Mouse (Mus musculus) CD4-positive, CD25-positive, alpha-beta regulatory T cell, adult 4 months (primary cell): ENCODE measurements at regions not wholly inside any gene's neighbourhood (a gene's known extent, or its start where the extent isn't known, plus 50 kb on each side); places are given as distances from the start of the nearest gene placed in this dataset.

ENCODE experiments used
- ATAC-seq: one replicate; pipeline ENCODE4 v1.8.0; 2017

DNA sequence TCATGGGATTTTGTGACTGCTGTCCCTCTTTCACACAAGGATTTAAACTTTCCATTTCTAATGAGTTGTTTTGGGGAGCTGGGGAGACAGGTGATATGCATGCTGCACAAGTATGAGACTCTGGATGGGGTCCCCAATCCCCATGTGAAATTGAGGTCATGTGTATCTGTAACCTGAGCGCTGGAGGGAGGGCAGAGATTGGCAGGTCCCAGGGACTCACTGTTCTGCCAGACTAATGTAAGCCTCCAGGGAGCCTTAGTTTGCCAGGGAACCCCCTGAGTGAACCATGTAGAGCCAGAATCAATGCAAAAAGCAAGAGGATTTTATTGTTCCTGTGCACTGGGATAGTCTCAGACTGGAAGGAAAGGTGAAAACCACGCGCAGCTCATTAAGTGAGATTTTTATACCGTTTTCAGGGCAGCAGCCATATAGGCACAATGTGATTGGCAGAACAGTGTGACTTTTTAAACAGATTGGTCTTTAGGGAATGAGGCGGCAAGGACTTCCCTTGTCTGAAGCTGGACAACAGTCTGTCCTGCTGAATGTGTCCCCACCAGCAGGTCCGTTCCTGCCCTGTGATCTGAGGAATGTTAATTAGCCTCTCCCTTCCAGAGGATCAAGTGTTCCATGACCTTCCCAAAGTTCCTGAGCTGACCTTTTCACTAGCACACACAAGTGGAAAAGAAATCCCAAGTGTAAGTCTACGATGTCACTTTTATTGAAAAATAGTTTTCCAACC is 59.9 kb upstream of the Oxgr1 start:
- ATAC-seq, result no peak

DNA sequence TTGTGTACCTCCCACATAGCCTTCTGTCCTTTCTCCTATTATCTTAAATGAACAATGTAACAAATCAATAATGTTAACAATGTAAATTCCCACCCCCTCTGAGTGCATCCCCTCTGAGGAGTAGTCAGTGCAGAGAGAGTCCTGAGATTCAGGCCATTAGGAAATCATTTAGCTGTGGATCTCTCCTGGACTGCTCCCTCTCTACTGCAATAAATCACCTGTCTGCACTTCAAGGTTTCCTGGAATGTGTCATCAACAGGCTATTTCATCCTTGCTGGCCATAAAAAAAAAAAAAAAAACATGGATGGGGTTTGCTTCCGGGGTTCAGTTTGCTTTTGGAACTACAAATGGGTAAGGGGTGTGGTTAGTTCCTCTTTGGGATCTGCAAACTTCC is 60.5 kb upstream of the Oxgr1 start:
- no peak for ATAC-seq

DNA sequence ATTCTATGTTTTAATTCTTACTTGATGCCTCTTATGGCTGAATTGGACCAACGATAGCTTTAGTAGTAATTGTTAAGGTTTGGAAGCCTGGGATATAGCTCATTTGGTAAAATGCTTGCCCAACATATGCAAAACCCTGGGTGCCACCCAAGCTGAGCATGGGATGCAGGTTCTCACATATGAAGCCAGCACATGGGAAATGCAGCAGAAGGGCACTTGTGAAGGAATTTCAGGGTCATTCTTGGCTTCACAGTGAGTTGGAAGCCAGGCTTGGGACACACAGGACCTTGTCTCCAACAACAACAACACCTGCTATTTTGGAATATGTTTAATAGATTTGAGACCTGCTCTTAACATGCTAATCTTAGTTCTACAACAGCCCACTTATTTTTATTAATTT is 67.6 kb upstream of the Oxgr1 start:
- no peak for ATAC-seq

DNA sequence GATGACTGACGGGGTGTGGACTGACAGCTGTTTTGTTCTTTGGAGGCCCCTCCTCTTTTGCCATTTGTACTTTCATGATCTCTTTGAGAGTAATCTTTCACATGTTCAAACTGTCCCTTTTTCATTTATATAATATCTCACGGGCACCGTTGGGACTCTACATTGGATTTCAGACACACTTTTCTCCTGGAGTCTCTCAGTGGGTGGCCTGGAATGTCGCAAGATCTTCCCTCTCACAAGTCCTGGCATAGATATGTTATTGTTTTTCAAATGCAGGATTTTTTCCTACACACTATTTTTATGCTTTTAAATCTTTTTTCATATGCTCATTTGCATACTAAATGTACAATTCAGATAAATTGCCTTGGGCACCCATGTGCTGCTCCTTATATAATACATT is 71.1 kb upstream of the Oxgr1 start:
- ATAC-seq, result no peak

DNA sequence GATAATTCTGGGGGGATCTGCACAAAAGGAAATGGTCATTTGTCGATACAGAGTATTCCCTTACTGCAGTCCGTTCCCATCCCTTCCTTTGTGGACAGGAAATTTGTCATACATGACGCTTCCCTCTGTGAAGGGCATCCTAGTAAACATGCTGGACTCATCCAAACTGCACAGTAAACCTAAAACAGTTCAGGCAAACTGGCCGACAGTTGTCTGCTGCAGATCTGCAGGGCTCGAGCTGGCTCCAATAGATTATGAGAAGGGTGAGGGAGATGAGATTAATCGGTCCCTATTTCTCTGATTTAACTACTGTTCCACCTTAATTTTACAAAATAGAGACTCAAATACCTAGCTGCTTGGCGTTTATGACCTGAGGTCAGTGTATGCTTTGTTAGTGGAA is 76.3 kb upstream of the Oxgr1 start:
- ATAC-seq, result no peak

DNA sequence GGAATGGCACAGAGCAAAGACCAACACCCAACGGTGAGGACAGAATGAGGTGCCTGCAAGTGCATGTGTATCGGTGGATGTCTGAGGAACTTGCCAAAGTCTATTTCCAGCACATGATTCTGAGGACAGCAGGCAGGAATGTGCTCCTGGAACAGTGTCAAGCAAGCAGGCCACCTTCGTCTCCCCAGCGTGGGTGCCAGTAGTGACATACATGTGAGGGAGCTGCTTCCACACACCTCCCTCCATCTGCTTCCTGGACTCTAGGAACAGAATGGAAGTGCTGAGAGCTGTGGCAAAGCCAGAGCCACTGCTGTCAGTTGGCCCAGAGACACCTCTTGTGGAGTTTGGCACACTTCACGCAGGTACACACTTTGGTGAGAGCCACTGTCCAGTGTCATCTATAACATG is 76.9 kb upstream of the Oxgr1 start:
- ATAC-seq, result no peak

DNA sequence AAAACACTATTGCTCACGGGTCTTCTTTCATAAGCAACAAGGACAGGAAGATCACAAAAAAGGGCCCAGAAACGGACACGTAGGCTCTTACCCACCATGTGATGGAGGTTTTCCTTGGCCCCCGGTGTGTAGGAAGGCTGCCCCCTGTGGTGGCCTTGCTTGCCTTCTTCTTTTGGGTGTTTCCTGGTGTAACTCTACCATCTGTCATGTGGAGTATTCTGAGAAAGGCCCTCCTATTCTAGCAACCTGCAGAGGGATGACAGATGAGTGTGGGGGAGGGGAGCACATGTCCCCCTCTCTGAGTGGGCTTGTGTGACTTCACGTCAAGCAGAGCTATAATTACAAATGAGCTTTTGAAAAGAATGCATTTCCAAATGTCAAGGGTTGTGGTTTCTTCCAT is 77.3 kb upstream of the Oxgr1 start:
- ATAC-seq, result no peak

DNA sequence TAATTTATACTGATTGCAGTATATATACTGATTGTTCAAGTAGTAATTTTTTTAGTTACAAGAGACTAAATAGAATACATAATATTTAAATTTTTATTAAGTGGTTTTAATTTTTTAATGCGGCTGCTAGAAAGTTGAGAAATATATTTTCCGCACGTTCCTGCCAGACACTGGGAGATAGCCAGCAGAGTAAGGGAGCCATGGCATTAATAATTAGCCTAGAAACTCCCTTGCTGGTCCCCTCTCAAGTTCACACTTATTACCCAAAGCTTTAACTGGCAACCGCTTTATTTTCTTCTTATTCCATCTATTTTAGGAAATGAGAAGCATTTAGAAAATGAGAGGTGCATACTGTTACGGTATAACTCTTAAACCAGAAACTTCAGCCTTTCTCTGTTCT is 78.0 kb upstream of the Oxgr1 start:
- no peak for ATAC-seq

DNA sequence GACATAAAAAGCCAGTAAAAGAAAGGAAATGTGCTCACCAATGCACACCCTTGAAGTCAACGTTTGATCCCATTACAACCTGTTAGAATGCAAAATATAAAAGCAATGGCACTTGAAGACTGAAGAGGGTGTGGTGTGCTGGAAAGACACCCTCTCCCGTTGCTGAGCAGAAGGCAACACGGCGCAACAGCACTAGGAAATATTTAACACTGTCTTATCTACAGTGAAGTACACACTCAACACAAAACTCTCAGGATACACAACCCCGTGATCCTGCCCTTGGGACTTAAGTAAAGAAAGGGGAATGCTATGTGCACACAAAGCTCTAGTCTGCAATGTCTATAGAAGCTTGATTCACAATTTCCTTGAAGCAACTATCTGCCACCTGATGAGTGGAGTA is 83.1 kb upstream of the Oxgr1 start:
- no peak for ATAC-seq

DNA sequence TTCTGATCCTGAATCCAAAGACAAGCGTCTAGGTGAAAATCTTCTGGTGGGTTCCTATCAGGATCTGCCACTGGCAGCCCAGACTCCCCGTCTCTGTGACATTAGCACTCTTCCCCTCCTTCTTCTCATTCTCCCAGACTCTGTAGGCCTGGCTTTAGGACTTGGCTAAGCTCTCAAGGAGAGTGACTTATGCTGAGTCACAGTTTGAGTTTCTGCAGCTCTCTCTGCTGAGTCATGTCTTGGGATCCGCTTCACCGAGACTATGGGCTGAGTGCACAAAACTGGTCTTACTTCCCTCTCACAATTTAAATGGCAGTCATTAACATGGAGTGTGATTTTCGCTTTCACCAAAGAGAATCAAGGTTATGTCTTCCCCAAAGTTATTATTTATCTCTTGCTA is 85.2 kb upstream of the Oxgr1 start:
- no peak for ATAC-seq

DNA sequence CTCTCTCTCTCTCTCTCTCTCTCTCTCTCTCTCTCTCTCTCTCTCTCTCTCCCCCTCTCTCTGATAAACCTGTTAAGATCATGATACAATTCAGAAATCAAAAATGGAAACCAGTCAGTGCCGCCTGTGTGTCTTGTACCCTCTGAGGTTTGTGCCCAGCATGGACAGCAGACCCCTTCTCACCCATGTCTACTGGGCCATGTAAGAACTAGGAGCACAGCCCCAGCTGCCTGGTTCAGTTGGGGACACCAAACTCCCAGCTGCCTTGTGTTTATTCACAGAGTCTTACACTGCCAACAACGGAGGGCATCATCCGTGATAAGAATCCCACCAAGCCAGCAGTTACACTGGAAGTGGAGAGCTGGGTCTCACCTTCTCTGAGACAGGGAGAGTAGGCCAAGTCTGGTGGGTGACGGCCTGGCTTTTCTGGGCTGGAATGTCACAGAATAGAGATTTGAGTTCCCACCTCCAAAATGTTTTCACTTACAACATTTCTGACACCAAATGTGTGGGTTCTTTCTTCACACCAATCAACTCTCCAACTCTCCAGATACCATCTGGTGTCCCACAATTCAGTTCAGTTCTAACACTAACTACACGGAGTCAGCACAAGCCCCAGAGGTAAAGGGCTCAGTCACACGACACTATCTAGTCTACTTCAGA is 92.2 kb upstream of the Oxgr1 start:
- no peak for ATAC-seq

DNA sequence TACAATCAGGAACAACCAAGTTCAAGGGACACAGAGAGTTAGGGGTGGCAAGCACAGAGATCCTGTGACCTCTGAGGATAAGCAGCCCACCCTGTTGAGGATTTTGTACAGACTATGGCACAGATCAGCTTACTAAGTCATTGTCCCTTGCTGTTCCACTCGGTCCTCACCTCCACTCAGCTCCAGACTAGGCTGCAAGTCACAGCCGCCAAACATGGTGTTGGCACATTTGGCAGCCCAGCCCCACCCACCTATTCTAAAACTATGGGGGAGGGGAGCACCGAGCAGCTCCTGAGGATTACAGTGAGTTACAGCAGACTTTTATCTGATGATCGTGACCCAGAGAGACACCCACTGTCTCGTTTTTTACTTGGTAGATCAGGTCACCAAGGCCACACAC is 93.0 kb upstream of the Oxgr1 start:
- ATAC-seq, result no peak

DNA sequence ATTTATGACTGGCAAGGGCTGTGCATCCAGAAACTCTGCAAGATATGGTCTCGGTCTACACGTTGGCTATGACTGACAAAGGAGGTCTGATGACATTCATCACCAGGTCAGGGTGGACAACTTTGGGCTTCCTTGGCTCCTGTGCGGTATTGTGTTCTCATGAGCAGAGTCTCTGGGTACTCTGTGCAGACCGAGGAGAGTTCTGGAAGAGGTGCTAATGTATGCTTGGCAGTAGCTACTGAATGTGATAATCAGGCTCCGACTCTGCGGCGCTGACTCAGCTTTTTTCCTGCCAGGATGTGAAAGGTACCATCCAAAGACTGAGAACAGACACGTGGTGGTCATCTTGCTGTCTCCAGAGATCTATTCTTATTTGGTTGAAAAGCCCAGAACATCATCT is 94.5 kb upstream of the Oxgr1 start:
- no peak for ATAC-seq

DNA sequence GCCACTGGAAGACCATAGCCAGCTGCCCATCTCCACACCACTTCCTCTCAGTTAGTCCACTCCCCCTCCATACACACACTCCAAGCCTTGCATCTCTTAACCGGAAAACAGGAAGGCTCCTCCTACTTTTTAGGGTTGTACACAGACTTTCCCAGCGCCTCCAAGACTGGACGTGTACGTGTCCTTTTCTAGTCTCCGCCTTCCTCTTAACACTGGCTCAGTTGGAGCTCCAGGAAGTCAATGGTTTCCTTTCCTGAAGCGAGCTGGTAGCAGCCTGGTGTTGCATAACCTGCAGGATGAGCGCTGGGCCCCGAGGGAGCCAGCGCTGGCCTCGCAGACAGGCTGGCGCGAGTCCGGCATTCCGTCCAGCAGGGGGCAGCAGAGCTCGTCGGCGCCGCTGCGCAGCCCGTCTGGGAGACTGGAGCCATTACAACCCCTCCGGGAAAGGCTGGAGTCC is 95.5 kb upstream of the Oxgr1 start:
- ATAC-seq, result peak; percentile 82

DNA sequence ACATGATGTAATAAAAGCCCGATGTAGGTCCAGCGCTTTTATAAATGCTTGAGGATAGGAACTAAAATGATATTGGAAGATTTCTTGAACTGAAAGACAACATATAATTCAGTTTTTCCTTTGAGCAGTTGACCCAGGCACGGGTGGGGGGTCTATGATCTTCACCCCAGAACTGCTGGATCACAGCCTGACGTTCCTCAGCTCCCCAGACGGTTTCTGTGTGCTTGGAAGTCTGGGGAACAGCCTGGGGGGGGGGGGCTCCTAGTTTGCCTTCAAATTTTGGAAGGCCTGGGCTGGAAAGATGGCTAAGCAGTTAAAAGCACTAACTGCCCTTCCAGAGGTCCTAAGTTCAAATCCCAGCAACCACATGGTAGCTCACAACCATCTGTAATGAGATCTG is 96.3 kb upstream of the Oxgr1 start:
- ATAC-seq, result no peak

DNA sequence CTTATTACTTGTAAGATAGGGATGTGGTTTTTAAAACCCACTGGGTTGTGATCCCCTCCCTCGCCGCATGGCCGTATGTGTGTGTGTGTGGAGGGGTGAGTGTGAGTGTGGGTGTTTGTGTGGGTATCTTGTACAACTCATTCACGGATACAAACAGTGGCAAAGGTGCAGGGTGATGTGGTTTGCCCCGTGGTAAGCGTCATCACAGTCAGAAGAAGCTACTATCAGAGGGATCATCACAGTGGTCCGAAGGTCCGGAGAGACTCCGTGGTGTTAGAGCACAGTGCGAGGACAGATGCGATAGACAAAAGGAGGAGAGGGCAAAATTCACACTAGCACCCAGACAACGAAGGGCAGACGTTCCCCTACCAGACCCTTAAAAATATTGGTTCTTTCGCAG is 97.0 kb upstream of the Oxgr1 start:
- no peak for ATAC-seq

DNA sequence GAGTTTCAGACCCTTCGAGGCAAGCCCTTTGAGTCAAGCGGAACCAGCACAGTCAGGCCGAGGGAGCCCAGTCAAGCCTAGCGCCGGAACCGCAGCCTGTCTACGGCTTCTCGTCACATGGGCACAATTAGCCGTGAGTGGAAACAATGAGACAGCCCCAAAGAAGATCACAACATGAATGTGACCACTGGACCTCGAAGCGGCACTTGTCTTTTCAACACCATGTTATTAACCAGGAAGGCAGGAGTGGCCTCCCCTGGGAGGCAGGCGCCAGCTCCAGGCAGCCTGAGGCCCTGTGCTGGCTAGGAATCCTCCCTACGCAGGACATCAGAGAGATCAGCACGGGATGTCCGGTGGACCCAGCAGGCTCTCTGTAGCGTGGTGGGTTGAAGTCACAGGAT is 97.4 kb upstream of the Oxgr1 start:
- no peak for ATAC-seq

DNA sequence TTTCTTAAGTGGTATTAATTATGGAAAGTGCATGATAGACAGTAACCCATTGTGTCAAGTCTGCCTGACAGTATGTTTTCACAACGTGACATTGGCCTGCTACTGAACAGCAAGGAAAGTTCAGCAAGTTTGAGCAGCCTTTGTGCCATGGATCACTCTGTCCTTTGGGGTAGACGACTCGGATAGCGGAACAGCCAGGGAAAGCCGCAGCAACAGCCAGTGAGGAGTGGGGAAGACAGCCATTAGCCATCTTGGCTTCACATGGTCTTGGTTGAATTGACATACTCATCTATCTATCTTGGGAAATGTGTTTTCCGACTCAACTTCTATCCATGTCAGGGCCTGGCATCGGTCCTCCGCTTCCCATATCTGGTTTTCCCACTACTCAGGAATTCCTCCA is 98.0 kb upstream of the Oxgr1 start:
- ATAC-seq, result no peak

DNA sequence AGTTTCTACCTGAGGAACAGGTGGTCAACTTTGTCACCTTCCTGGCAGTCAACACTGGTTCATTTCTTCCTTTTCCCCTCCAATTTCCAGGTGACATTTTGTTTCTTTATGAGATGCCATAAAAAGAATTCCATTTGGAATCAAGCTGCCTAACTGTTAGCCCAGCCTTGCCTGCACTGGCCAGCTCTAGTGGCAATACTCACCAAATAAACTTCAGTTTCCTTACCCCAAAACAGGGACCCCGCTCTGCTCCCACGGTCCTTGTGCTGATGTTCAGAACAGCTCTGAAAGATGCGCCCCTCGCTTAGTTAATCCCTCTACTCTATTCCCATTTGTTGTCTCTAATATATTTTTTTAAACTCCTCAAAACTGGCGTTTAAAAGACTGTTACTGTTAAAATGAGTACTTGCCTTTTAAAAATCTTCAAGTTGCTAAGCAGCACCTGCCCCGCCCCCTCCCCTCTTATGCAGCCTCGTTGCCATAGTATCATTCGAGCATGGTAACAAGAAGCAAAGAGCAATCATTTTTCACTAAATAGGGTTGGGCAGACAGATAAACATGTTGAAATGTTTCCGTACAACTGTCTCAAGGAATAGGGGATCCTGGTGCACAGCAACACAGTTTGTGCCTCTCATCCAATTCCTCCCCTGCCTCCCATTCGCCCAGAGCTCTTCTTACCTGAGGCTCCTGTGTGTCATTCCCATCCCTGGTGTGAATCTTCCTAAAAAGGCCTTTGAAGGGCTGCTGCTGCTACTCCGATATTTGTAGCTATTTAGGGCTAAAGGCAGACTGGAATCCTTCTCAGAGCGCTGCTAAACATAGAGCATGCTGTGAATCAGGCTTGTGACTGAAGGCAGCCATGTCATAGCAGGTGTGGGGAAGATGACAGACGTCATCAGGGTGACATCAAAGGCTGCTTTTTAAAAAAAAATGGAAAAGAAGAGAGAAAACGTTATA is 98.8 kb upstream of the Oxgr1 start:
- no peak for ATAC-seq

DNA sequence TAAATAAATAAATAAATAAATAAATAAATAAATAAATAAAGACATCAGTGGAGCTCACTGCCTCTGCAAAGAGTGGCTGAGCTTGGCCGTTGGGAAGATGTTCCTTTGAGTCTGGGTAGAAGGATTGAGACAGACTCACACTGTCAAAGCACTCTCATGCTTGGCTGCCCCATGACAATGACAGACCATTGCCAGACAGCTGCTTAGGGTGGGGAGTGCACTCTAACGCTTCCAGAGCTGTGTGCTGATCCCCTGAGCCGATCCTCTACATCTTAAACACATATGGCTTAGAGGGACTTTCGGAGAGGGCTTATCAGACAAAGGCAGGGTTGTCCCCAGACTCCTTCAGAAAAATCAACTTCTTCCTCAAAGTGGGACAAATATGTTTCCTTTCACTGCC is 100.0 kb upstream of the Oxgr1 start:
- ATAC-seq, result no peak

DNA sequence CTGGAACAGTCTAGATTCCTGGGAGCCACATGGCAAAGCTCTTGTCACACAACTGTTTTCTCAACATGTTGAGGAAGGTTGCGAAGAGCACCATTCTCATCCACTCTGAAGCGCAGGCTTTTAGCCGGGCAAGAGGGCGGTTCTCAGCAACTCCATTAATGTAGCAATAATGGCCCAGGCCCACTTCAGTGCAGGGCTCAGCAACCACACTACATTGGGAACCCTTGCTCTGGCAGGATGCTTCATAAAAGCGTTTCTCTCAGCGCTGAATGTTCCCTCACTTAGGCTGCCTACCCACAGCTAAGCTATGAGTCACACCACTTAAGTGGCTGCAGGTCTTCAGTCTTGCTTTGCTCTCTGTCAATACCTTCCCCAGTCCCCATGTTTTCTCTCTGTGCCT is 102.2 kb upstream of the Oxgr1 start:
- ATAC-seq, result no peak

DNA sequence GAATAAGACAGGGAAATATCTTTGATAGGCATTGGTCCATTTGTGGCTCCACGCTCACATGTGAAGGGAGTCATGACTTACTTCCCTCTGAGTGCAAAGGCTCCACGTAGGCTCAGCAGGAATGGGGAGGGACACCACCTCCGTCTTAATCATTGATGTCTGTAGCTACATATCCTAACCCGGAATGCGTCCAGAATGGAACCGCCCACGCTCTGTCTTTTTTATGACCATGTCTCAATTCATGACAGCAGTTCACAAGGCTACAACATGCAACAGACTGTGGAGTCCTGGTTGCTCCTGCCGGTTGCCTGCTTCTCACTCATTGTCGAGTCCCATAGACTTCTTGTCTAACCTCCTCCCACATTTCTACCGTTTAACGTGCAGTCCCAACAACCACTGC is 104.1 kb upstream of the Oxgr1 start:
- no peak for ATAC-seq

DNA sequence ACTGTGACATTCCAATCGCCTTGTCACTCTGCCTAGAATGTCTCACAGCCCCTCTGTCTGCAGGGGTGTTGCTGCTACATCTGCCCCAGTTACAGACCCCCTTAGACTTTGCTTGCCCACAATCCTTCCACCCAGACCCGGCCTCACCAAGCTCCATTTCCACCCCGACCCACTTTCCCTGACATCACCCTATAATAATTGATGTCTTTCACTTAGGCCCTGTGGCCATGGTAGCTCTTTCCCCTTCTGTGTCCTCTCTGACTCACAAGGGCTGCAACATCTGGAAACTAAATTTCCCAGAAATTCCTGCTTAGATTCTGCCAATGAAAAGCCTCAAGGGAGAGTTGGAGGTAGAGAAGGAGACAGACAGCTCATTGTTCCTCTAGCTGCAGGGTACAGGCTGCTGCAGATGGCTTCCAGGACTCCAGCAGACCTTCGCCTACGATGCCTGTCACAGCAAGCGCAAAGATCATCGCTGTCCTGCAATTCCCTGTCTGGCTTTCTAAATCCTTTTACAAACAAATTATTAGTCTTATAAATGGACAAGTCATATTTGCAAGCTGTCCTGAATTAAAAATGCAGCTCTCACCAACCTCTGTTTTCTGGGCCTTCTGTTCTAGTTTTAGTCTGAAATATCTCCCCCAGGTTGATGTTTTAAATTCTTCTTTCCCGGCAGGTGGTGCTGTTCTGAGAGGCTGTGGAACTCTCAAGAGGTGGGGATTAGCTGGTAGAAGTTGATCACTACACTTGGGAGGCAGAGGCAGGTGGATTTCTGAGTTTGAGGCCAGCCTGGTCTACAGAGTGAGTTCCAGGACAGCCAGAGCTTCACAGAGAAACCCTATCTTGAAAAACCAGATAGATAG is 104.9 kb upstream of the Oxgr1 start:
- no peak for ATAC-seq
